Mouse (Mus musculus) embryonic facial prominence, embryonic 13.5 days (tissue): ENCODE data around the gene G3bp2. TPM values are rescaled to one million over a fixed set of nuclear protein-coding genes. Genes with fewer than 3 reads are reported as not detected.

Experiments
- ATAC-seq: fragments of 200-750 bp; cut with Nextera tagmentation; 2 replicates; pipeline ENCODE4 v1.8.0; 2017; ENCODE audit warnings: low read depth; ENCODE audit not compliant: insufficient number of reproducible peaks, insufficient read depth, low FRiP score, low TSS enrichment
- H3K27ac ChIP-seq: fragments of 300-500 bp; sonication (generic); 2 replicates; pipeline ENCODE4 v1.5.1; 2015; ENCODE audit warnings: moderate library complexity, mild to moderate bottlenecking, inconsistent platforms
- H3K27me3 ChIP-seq: fragments of 300-500 bp; sonication (generic); 2 replicates; pipeline ENCODE4 v1.6.1; 2015; ENCODE audit warnings: mild to moderate bottlenecking, inconsistent platforms
- H3K36me3 ChIP-seq: fragments of 300-500 bp; sonication (generic); 2 replicates; pipeline ENCODE4 v1.6.1; 2015; ENCODE audit warnings: mild to moderate bottlenecking, inconsistent platforms
- H3K4me1 ChIP-seq: fragments of 300-500 bp; sonication (generic); 2 replicates; pipeline ENCODE4 v1.6.1; 2015; ENCODE audit warnings: inconsistent platforms
- H3K4me2 ChIP-seq: fragments of 300-500 bp; sonication (generic); 2 replicates; pipeline ENCODE4 v1.6.1; 2015; ENCODE audit warnings: moderate library complexity, mild to moderate bottlenecking, inconsistent platforms
- H3K4me3 ChIP-seq: fragments of 300-500 bp; sonication (generic); 2 replicates; pipeline ENCODE4 v1.5.1; 2015; ENCODE audit warnings: mild to moderate bottlenecking, inconsistent platforms
- H3K9ac ChIP-seq: fragments of 300-500 bp; sonication (generic); 2 replicates; pipeline ENCODE4 v1.6.1; 2015; ENCODE audit warnings: mild to moderate bottlenecking, inconsistent platforms
- H3K9me3 ChIP-seq: fragments of 300-500 bp; sonication (generic); 2 replicates; pipeline ENCODE4 v1.6.1; 2016; ENCODE audit warnings: inconsistent platforms
- WGBS: fragments of 180-500 bp; shearing (Covaris S2); methylation state at CpG from one replicate; pipeline ENCODE4 v1.1.7; 2015; ENCODE audit warnings: mixed read lengths; 5-methylcytosine and 5-hydroxymethylcytosine counted together
- polyA plus RNA-seq: library from polyadenylated mRNA; unstranded; fragments of >200 nt; fragmentation: Nextera tagmentation; extraction: Ambion mirVana; gene quantifications from 2 replicates; pipeline ENCODE4 v1.2.1, GENCODE M21; 2015

The G3bp2 gene
- polyA plus RNA-seq, 1 experiment from 2014 or later, result 213 TPM

GRCm38 (mm10) chr5:92098351-92099109 is 15.0 kb upstream of the G3bp2 start:
- WGBS, result 57% methylated on average over 13 of the region's 13 CpGs
- H3K9me3 ChIP-seq, result no peaks in the 10 kb centered on the region
- no peak for ATAC-seq
- no peak overlapping the region for H3K9ac ChIP-seq
- H3K27me3 ChIP-seq, result no peaks in the 10 kb centered on the region
- H3K4me1 ChIP-seq, result peaks cover 2% of the 10 kb centered on the region; the same call in 1 of the 2 replicates
- H3K4me3 ChIP-seq, result no peak overlapping the region
- H3K36me3 ChIP-seq, result no peaks in the 10 kb centered on the region
- H3K4me2 ChIP-seq, result no peak overlapping the region
- no peak overlapping the region for H3K27ac ChIP-seq

GRCm38 (mm10) chr5:92097779-92098178 is 14.3 kb upstream of the G3bp2 start:
- H3K27ac ChIP-seq, result no peak overlapping the region
- no peaks in the 10 kb centered on the region for H3K27me3 ChIP-seq
- ATAC-seq, result no peak
- no peak overlapping the region for H3K4me2 ChIP-seq
- WGBS, result 95% methylated on average over 4 of the region's 4 CpGs
- no peaks in the 10 kb centered on the region for H3K36me3 ChIP-seq
- no peak overlapping the region for H3K9ac ChIP-seq
- H3K4me1 ChIP-seq, result peaks cover 2% of the 10 kb centered on the region; the same call in 1 of the 2 replicates
- no peak overlapping the region for H3K4me3 ChIP-seq
- no peaks in the 10 kb centered on the region for H3K9me3 ChIP-seq

DNA sequence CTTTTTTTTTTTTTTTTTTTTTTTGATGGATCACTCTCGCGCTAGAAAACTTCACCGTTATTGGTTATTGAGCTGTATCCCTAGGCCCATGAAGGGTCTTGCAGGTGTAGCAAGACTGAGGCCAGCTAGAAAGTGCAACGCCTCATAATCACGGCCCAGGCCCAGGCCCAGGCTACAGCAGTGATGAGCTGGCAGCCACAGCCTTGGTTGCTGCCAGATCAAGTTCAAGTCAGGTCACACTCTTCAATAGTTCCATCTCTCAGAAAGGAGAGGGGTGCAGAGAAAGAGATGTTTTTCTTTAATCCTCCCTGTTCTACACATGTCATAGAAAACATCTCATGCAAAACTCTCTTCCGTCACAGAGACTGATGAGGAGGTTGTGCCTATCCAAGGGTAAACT is 13.3 kb upstream of the G3bp2 start:
- no peak overlapping the region for H3K27ac ChIP-seq
- H3K36me3 ChIP-seq, result no peaks in the 10 kb centered on the region
- 87% methylated on average over 6 of the region's 6 CpGs for WGBS
- H3K4me1 ChIP-seq, result peaks cover 2% of the 10 kb centered on the region; the same call in 1 of the 2 replicates
- H3K9ac ChIP-seq, result no peak overlapping the region
- no peaks in the 10 kb centered on the region for H3K27me3 ChIP-seq
- H3K4me3 ChIP-seq, result no peak overlapping the region
- no peak for ATAC-seq
- H3K4me2 ChIP-seq, result no peak overlapping the region
- H3K9me3 ChIP-seq, result no peaks in the 10 kb centered on the region

GRCm38 (mm10) chr5:92094062-92094415 is 10.5 kb upstream of the G3bp2 start:
- H3K4me3 ChIP-seq, result no peak overlapping the region
- no peaks in the 10 kb centered on the region for H3K27me3 ChIP-seq
- no peak overlapping the region for H3K27ac ChIP-seq
- no peak overlapping the region for H3K4me2 ChIP-seq
- 69% methylated on average over 3 of the region's 3 CpGs for WGBS
- H3K9ac ChIP-seq, result no peak overlapping the region
- H3K36me3 ChIP-seq, result no peaks in the 10 kb centered on the region
- no peak for ATAC-seq
- peaks cover 2% of the 10 kb centered on the region; the same call in 1 of the 2 replicates for H3K4me1 ChIP-seq
- no peaks in the 10 kb centered on the region for H3K9me3 ChIP-seq

- no peak for ATAC-seq
- Histone ChIP-seq H3K4me3 (no peak overlapping the region), H3K27ac (no peak overlapping the region), H3K36me3 (no peaks in the 10 kb centered on the region), H3K4me1 (peaks cover 2% of the 10 kb centered on the region; the same call in 1 of the 2 replicates), H3K9ac (no peak overlapping the region), H3K9me3 (no peaks in the 10 kb centered on the region), H3K4me2 (no peak overlapping the region), H3K27me3 (no peaks in the 10 kb centered on the region)
- WGBS, result 52% methylated on average over 15 of the region's 15 CpGs
Observed at GRCm38 (mm10) chr5:92093263-92094061, 9.9 kb upstream of the G3bp2 start.

GRCm38 (mm10) chr5:92087469-92087868 is 4.0 kb upstream of the G3bp2 start:
- no peak overlapping the region for H3K4me3 ChIP-seq
- H3K4me1 ChIP-seq, result no peaks in the 10 kb centered on the region
- no peak for ATAC-seq
- no peak overlapping the region for H3K27ac ChIP-seq
- no peaks in the 10 kb centered on the region for H3K27me3 ChIP-seq
- WGBS, result 95% methylated on average over 4 of the region's 4 CpGs
- H3K36me3 ChIP-seq, result no peaks in the 10 kb centered on the region
- H3K9ac ChIP-seq, result no peak overlapping the region
- no peaks in the 10 kb centered on the region for H3K9me3 ChIP-seq
- no peak overlapping the region for H3K4me2 ChIP-seq

- Histone ChIP-seq H3K4me3 (no peak overlapping the region), H3K4me2 (no peak overlapping the region), H3K27me3 (no peaks in the 10 kb centered on the region), H3K9me3 (no peaks in the 10 kb centered on the region), H3K27ac (no peak overlapping the region), H3K4me1 (peaks cover 13% of the 10 kb centered on the region), H3K9ac (no peak overlapping the region), H3K36me3 (no peaks in the 10 kb centered on the region)
- 71% methylated on average over 7 of the region's 7 CpGs for WGBS
- no peak for ATAC-seq
Observed at GRCm38 (mm10) chr5:92085821-92086550, 2.5 kb upstream of the G3bp2 start.

GRCm38 (mm10) chr5:92085246-92085645 is 1.7 kb upstream of the G3bp2 start:
- 61% methylated on average over 4 of the region's 4 CpGs for WGBS
- no peak overlapping the region for H3K9ac ChIP-seq
- H3K36me3 ChIP-seq, result no peaks in the 10 kb centered on the region
- ATAC-seq, result no peak
- H3K4me1 ChIP-seq, result peaks cover 20% of the 10 kb centered on the region
- H3K4me3 ChIP-seq, result no peak overlapping the region
- H3K27ac ChIP-seq, result no peak overlapping the region
- H3K4me2 ChIP-seq, result no peak overlapping the region
- no peaks in the 10 kb centered on the region for H3K27me3 ChIP-seq
- no peaks in the 10 kb centered on the region for H3K9me3 ChIP-seq

DNA sequence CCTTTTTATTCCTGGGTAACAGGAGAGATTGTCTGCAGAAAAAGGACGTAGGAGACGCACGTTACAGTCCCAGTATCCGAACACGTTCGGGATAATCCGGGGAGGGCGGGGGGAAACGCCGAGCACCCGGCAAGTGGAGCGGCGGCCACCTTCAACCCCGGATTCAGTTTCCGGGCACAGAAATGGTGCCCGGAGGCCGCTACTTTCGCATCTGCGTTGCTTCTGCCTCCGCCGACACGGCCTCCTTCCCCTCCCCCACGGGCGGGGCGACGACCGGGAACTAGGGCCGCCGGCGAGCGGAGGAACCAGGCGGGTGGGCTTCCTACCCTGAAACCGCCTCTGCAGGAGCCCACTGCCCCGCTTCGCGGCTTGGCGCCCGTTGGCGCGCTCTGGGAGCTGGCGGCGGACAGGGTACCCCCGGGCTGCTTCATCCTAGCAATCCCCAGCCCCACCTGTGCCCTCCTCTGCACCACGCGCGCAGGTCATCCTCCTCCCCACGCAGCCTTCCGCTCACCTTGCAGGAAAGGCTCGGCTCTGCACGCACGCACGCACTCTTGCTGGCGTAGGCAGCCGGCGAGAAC is 608 bp downstream of the G3bp2 start:
- Histone ChIP-seq H3K27ac (peak overlapping the region; percentile 99), H3K4me3 (peak overlapping the region; percentile 90), H3K4me1 (peaks cover 29% of the 10 kb centered on the region), H3K4me2 (peak overlapping the region; percentile 65), H3K9me3 (no peaks in the 10 kb centered on the region), H3K9ac (peak overlapping the region; percentile 96), H3K27me3 (no peaks in the 10 kb centered on the region), H3K36me3 (no peaks in the 10 kb centered on the region)
- peak; percentile 59; the same call in 1 of the 2 replicates for ATAC-seq
- WGBS, result under 1% methylated on average over 55 of the region's 55 CpGs

- peak overlapping the region; percentile 65 for H3K4me2 ChIP-seq
- H3K27me3 ChIP-seq, result no peaks in the 10 kb centered on the region
- H3K4me1 ChIP-seq, result peaks cover 29% of the 10 kb centered on the region
- H3K4me3 ChIP-seq, result peak overlapping the region; percentile 90
- no peak for ATAC-seq
- 68% methylated on average over 3 of the region's 3 CpGs for WGBS
- no peak overlapping the region for H3K27ac ChIP-seq
- H3K9me3 ChIP-seq, result no peaks in the 10 kb centered on the region
- peak overlapping the region; percentile 96; the same call in 1 of the 2 replicates for H3K9ac ChIP-seq
- no peaks in the 10 kb centered on the region for H3K36me3 ChIP-seq
Observed at GRCm38 (mm10) chr5:92081326-92081725, 2.2 kb downstream of the G3bp2 start.

DNA sequence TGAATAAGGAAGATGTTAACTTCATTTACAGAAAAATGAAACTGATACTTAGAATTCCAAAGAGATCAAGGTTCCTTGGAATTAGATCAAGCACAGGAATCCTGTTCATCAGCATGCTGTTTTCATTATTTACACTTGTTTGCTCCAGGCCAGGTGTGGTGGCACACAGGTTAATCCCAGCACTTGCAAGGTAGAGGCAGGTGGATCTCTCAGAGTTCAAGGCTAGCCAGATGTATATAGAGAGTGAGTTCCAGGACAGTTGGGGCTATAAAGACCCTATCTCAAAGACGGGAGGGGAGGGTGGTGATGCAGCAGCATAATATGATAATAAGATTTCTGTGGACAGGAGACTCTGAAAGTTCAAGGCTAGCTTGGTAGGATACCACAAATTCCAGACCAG is 3.1 kb downstream of the G3bp2 start:
- no peaks in the 10 kb centered on the region for H3K36me3 ChIP-seq
- H3K4me3 ChIP-seq, result no peak overlapping the region
- no peak overlapping the region for H3K9ac ChIP-seq
- H3K27ac ChIP-seq, result no peak overlapping the region
- H3K4me1 ChIP-seq, result peaks cover 29% of the 10 kb centered on the region
- no peaks in the 10 kb centered on the region for H3K9me3 ChIP-seq
- ATAC-seq, result no peak
- 53% methylated on average over 1 of the region's 1 CpGs for WGBS
- no peak overlapping the region for H3K4me2 ChIP-seq
- no peaks in the 10 kb centered on the region for H3K27me3 ChIP-seq
